8 mouse cellular contexts compared by ENCODE assay signal in genomic region chr10:31608441-31609065, GRCm38 (mm10). TPM values are rescaled to one million over a fixed set of nuclear protein-coding genes. Genes with fewer than 3 reads are reported as not detected.
DNase-seq lines count a peak whose midpoint lies in the region; ATAC-seq lines count a peak whose summit lies in the region.

No protein-coding gene starts in this region.

- 1% methylated on average over 37 of the region's 60 CpGs for WGBS in heart, embryonic 13.5 days
- 0% methylated on average over 35 of the region's 60 CpGs for WGBS in kidney, embryonic 16.5 days
- WGBS in macrophage (ENCODE audit: missing documents) = 3% methylated on average over 51 of the region's 60 CpGs
- under 1% methylated on average over 58 of the region's 60 CpGs for WGBS in stomach, embryonic 16.5 days

- peak overlapping the region; percentile 81 for H3K4me2 ChIP-seq in heart, embryonic 13.5 days
- peak overlapping the region; percentile 78 for H3K4me2 ChIP-seq in kidney, embryonic 16.5 days (replicated peaks; ENCODE audit: low read depth, low read length)
- H3K4me2 ChIP-seq in stomach, embryonic 16.5 days (ENCODE audit: low read depth, low read length) = peak overlapping the region; percentile 72

- no peaks in the 10 kb centered on the region for H3K27me3 ChIP-seq in heart, embryonic 13.5 days (replicated peaks)
- H3K27me3 ChIP-seq in kidney, embryonic 16.5 days (ENCODE audit: insufficient read depth, low read length) = no peaks in the 10 kb centered on the region
- no peaks in the 10 kb centered on the region for H3K27me3 ChIP-seq in stomach, embryonic 16.5 days (ENCODE audit: control insufficient read depth, insufficient read depth, low read length)

- DNase-seq in adrenal gland, adult (ENCODE audit: inconsistent age in 2 of 2, low spot score in 1 of 2) = peak; percentile 55 to 77
- no peak for DNase-seq in adrenal gland, adult 8-10 months
- peak; percentile 42 to 45 for DNase-seq in adrenal gland, adult 18-20 months (ENCODE audit: low spot score in 2 of 2)
- peak; percentile 59 for DNase-seq in embryo, embryonic 9.5 days (ENCODE audit: extremely low spot score)

- H3K27ac ChIP-seq in heart, embryonic 13.5 days (replicated peaks) = peak overlapping the region; percentile 83
- peak overlapping the region; percentile 77 for H3K27ac ChIP-seq in kidney, embryonic 16.5 days (ENCODE audit: low read length)
- no peak overlapping the region for H3K27ac ChIP-seq in macrophage
- H3K27ac ChIP-seq in stomach, embryonic 16.5 days (ENCODE audit: low read length) = peak overlapping the region; percentile 87

- H3K9me3 ChIP-seq in heart, embryonic 13.5 days = no peaks in the 10 kb centered on the region
- no peaks in the 10 kb centered on the region for H3K9me3 ChIP-seq in kidney, embryonic 16.5 days (ENCODE audit: low read length)
- H3K9me3 ChIP-seq in stomach, embryonic 16.5 days (replicated peaks; ENCODE audit: control insufficient read depth, low read length) = no peaks in the 10 kb centered on the region

- peak overlapping the region; percentile 98 for H3K9ac ChIP-seq in heart, embryonic 13.5 days
- H3K9ac ChIP-seq in kidney, embryonic 16.5 days (replicated peaks; ENCODE audit: low read length) = peak overlapping the region; percentile 97
- peak overlapping the region; percentile 99 for H3K9ac ChIP-seq in stomach, embryonic 16.5 days (ENCODE audit: low read length)

- H3K79me2 ChIP-seq in macrophage (ENCODE audit: inconsistent target) = peaks cover 10% of the 10 kb centered on the region; the same call in 1 of the 2 replicates

- peaks cover 47% of the 10 kb centered on the region for H3K4me1 ChIP-seq in heart, embryonic 13.5 days
- H3K4me1 ChIP-seq in kidney, embryonic 16.5 days (ENCODE audit: insufficient read depth, low read length) = peaks cover 29% of the 10 kb centered on the region; the same call in 1 of the 2 replicates
- H3K4me1 ChIP-seq in stomach, embryonic 16.5 days (ENCODE audit: control insufficient read depth, insufficient read depth, low read length) = peaks cover 22% of the 10 kb centered on the region

- ATAC-seq in heart, embryonic 13.5 days (ENCODE audit: extremely low read depth, insufficient number of reproducible peaks, low FRiP score, low TSS enrichment) = no peak; the same call in 1 of the 2 replicates
- ATAC-seq in kidney, embryonic 16.5 days (ENCODE audit: low FRiP score, low TSS enrichment) = peak; percentile 53
- peak; percentile 34; the same call in 1 of the 2 replicates for ATAC-seq in stomach, embryonic 16.5 days (ENCODE audit: insufficient read depth, low FRiP score)

- H3K36me3 ChIP-seq in heart, embryonic 13.5 days = no peaks in the 10 kb centered on the region
- no peaks in the 10 kb centered on the region for H3K36me3 ChIP-seq in kidney, embryonic 16.5 days (ENCODE audit: insufficient read depth, low read length)
- no peaks in the 10 kb centered on the region for H3K36me3 ChIP-seq in macrophage (ENCODE audit: inconsistent target)
- no peaks in the 10 kb centered on the region for H3K36me3 ChIP-seq in stomach, embryonic 16.5 days (ENCODE audit: control insufficient read depth, insufficient read depth, low read length)

- peak overlapping the region; percentile 94 for H3K4me3 ChIP-seq in heart, embryonic 13.5 days
- H3K4me3 ChIP-seq in kidney, embryonic 16.5 days (ENCODE audit: low read length) = peak overlapping the region; percentile 88
- peak overlapping the region; percentile 26 for H3K4me3 ChIP-seq in macrophage (ENCODE audit: inconsistent target)
- peak overlapping the region; percentile 83 for H3K4me3 ChIP-seq in stomach, embryonic 16.5 days (replicated peaks; ENCODE audit: low read length)

RNA-seq across cellular contexts. Expression of gene Rnf217, which starts 0.4 kb away (rescaled TPM):
- 1 to 10 TPM; 8.5 to 9.4 (median 9.1) TPM for total RNA-seq in adrenal gland, adult 8-10 months (2022)
- total RNA-seq in adrenal gland, adult 18-20 months (2021) = 10 to 100 TPM in 1 of 2 experiments, 1 to 10 TPM in 1; 8.7 to 10.1 TPM
- 0.94 and 0.96 TPM in 2 replicates for polyA plus RNA-seq in heart, embryonic 13.5 days (2015; fragmentation: Nextera tagmentation; extraction: Ambion mirVana)
- polyA plus RNA-seq in kidney, embryonic 16.5 days (2015; fragmentation: Nextera tagmentation; extraction: Ambion mirVana) = 0.89 and 1.1 TPM in 2 replicates
- 1 to 10 TPM in 25 of 26 experiments, under 1 TPM in 1; 0.58 to 7.5 (median 4.7) TPM for total RNA-seq in macrophage (2018; cell fraction: chromatin; rRNA removed)
- total RNA-seq in macrophage (2018; cell fraction: cytosol; rRNA removed) = 1 to 10 TPM in 25 of 26 experiments, under 1 TPM in 1; 0.76 to 2.7 (median 1.7) TPM
- 1 to 10 TPM; 1.0 to 9.7 (median 5.3) TPM for total RNA-seq in macrophage (2018; cell fraction: nucleus; rRNA removed)
- 1.3 to 1.6 TPM (median 1.5 TPM) in 3 replicates for polyA plus RNA-seq in macrophage (2018)
- polyA plus RNA-seq in stomach, embryonic 16.5 days (2015; fragmentation: Nextera tagmentation; extraction: Ambion mirVana) = 1.4 and 1.5 TPM in 2 replicates

Comparison
In these comparisons a context has a peak if more than half of its experiments do, and no peak if none do; other contexts are left out.
1. H3K4me3 ChIP-seq: peak in every context shown above with its lines; median percentile 94 in heart, embryonic 13.5 days; 88 in kidney, embryonic 16.5 days; 83 in stomach, embryonic 16.5 days; 26 in macrophage.